Mouse (Mus musculus) midbrain, embryonic 16.5 days (tissue): Measurements from ENCODE around the gene Gm6525. TPM values are rescaled to one million over a fixed set of nuclear protein-coding genes. Genes with fewer than 3 reads are reported as not detected.

Source experiments
- ATAC-seq: fragments of 200-750 bp; cut with Nextera tagmentation; 2 replicates; pipeline ENCODE4 v1.8.0; 2017; ENCODE audit warnings: moderate TSS enrichment
- H3K27ac ChIP-seq: fragments of 300-500 bp; sonication (generic); 2 replicates; pipeline ENCODE4 v1.5.1; 2014; ENCODE audit warnings: mild to moderate bottlenecking, low read length, mixed read lengths
- H3K27me3 ChIP-seq: fragments of 300-500 bp; sonication (generic); 2 replicates; pipeline ENCODE4 v1.6.1; 2014; ENCODE audit warnings: low read depth, low read length, mixed read lengths; ENCODE audit not compliant: control insufficient read depth, insufficient read depth
- H3K36me3 ChIP-seq: fragments of 300-500 bp; sonication (generic); 2 replicates; pipeline ENCODE4 v1.6.1; 2014; ENCODE audit warnings: mild to moderate bottlenecking, low read length, moderate library complexity, mixed read lengths; ENCODE audit not compliant: control insufficient read depth, insufficient read depth
- H3K4me1 ChIP-seq: fragments of 300-500 bp; sonication (generic); 2 replicates; pipeline ENCODE4 v1.6.1; 2014; ENCODE audit warnings: mild to moderate bottlenecking, low read length, mixed read lengths; ENCODE audit not compliant: control insufficient read depth, insufficient read depth
- H3K4me2 ChIP-seq: fragments of 300-500 bp; sonication (generic); 2 replicates; pipeline ENCODE4 v1.6.1; 2014; ENCODE audit warnings: mild to moderate bottlenecking, low read length, mixed read lengths
- H3K4me3 ChIP-seq: fragments of 300-500 bp; sonication (generic); 2 replicates; pipeline ENCODE4 v1.5.1; 2014; ENCODE audit warnings: low read depth, mild to moderate bottlenecking, low read length, moderate library complexity, mixed read lengths
- H3K9ac ChIP-seq: fragments of 300-500 bp; sonication (generic); 2 replicates; pipeline ENCODE4 v1.6.1; 2014; ENCODE audit warnings: low read depth, low read length, mixed read lengths
- H3K9me3 ChIP-seq: fragments of 300-500 bp; sonication (generic); replicated peaks from 2 replicates; pipeline ENCODE4 v1.6.1; 2014; ENCODE audit warnings: mild to moderate bottlenecking, low read length, mixed read lengths; ENCODE audit not compliant: control insufficient read depth, poor library complexity, severe bottlenecking
- WGBS: fragments of 180-500 bp; shearing (Covaris S2); extraction: QIAGEN DNeasy Blood & Tissue Kit; methylation state at CpG from one replicate; pipeline ENCODE4 v1.1.7; 2014; 5-methylcytosine and 5-hydroxymethylcytosine counted together
- polyA plus RNA-seq: library from polyadenylated mRNA; unstranded; fragments of >200 nt; fragmentation: Nextera tagmentation; extraction: Ambion mirVana; gene quantifications from 2 replicates; pipeline ENCODE4 v1.2.1, GENCODE M21; 2015

Gene Gm6525
- polyA plus RNA-seq = 2.1 and 2.5 TPM in 2 replicates

- no peak for ATAC-seq
Measured at GRCm38 (mm10) chr3:84173581-84174154, at the start of gene Gm6525. TSS of gene Gm6525 (plus strand) at chr3:84174104.

GRCm38 (mm10) chr3:84125704-84126289 lies 48.1 kb upstream of the Gm6525 start:
- 70% methylated on average over 6 of the region's 6 CpGs for whole genome bisulfite sequencing

More at GRCm38 (mm10) chr3:84173581-84174154, at the start of gene Gm6525:
- Histone ChIP-seq H3K36me3 (peaks cover 20% of the 10 kb centered on the region), H3K4me1 (no peaks in the 10 kb centered on the region; the same call in 1 of the 2 replicates), H3K27me3 (no peaks in the 10 kb centered on the region), H3K9ac (no peak within 1 kb of the TSS), H3K9me3 (no peaks in the 10 kb centered on the region), H3K4me3 (no peak within 1 kb of the TSS), H3K4me2 (no peak within 1 kb of the TSS), H3K27ac (no peak within 1 kb of the TSS)
- WGBS = 71% methylated on average over 11 of the region's 11 CpGs

GRCm38 (mm10) chr3:84126721-84127120 lies 47.2 kb upstream of the Gm6525 start:
- no peak overlapping the region for H3K9ac ChIP-seq
- ATAC-seq = no peak
- H3K4me2 ChIP-seq = no peak overlapping the region
- no peak overlapping the region for H3K4me3 ChIP-seq
- WGBS = 84% methylated on average over 3 of the region's 3 CpGs
- H3K4me1 ChIP-seq = no peaks in the 10 kb centered on the region
- no peaks in the 10 kb centered on the region for H3K9me3 ChIP-seq
- H3K36me3 ChIP-seq = no peaks in the 10 kb centered on the region
- H3K27ac ChIP-seq = no peak overlapping the region
- no peaks in the 10 kb centered on the region for H3K27me3 ChIP-seq

More at GRCm38 (mm10) chr3:84125704-84126289, 48.1 kb upstream of the Gm6525 start:
- Histone ChIP-seq H3K4me3 (no peak overlapping the region), H3K27me3 (no peaks in the 10 kb centered on the region), H3K9me3 (no peaks in the 10 kb centered on the region), H3K4me1 (no peaks in the 10 kb centered on the region), H3K36me3 (no peaks in the 10 kb centered on the region), H3K9ac (no peak overlapping the region), H3K27ac (no peak overlapping the region), H3K4me2 (no peak overlapping the region)
- no peak for ATAC-seq

GRCm38 (mm10) chr3:84127431-84127830 lies 46.5 kb upstream of the Gm6525 start:
- Histone ChIP-seq H3K36me3 (no peaks in the 10 kb centered on the region), H3K27ac (no peak overlapping the region), H3K4me1 (no peaks in the 10 kb centered on the region), H3K9me3 (no peaks in the 10 kb centered on the region), H3K9ac (no peak overlapping the region), H3K27me3 (no peaks in the 10 kb centered on the region), H3K4me3 (no peak overlapping the region), H3K4me2 (no peak overlapping the region)
- 84% methylated on average over 2 of the region's 2 CpGs for WGBS
- no peak for ATAC-seq

GRCm38 (mm10) chr3:84128871-84129870 lies 44.7 kb upstream of the Gm6525 start:
- Histone ChIP-seq H3K9ac (no peak overlapping the region), H3K36me3 (no peaks in the 10 kb centered on the region), H3K27ac (no peak overlapping the region), H3K9me3 (no peaks in the 10 kb centered on the region), H3K4me1 (no peaks in the 10 kb centered on the region), H3K27me3 (no peaks in the 10 kb centered on the region), H3K4me2 (no peak overlapping the region), H3K4me3 (no peak overlapping the region)
- 79% methylated on average over 11 of the region's 11 CpGs for WGBS
- ATAC-seq = no peak

- no peak overlapping the region for H3K27ac ChIP-seq
- H3K4me2 ChIP-seq = no peak overlapping the region
- ATAC-seq = no peak
- no peak overlapping the region for H3K9ac ChIP-seq
- no peaks in the 10 kb centered on the region for H3K4me1 ChIP-seq
- no peak overlapping the region for H3K4me3 ChIP-seq
- no peaks in the 10 kb centered on the region for H3K27me3 ChIP-seq
- 77% methylated on average over 5 of the region's 5 CpGs for WGBS
- H3K9me3 ChIP-seq = no peaks in the 10 kb centered on the region
- H3K36me3 ChIP-seq = no peaks in the 10 kb centered on the region
Measured at GRCm38 (mm10) chr3:84130776-84131175, 43.1 kb upstream of the Gm6525 start.

- H3K4me2 ChIP-seq = no peak overlapping the region
- no peak overlapping the region for H3K27ac ChIP-seq
- H3K9me3 ChIP-seq = no peaks in the 10 kb centered on the region
- ATAC-seq = no peak
- no peaks in the 10 kb centered on the region for H3K4me1 ChIP-seq
- no peak overlapping the region for H3K9ac ChIP-seq
- no peak overlapping the region for H3K4me3 ChIP-seq
- H3K27me3 ChIP-seq = no peaks in the 10 kb centered on the region
- WGBS = 93% methylated on average over 3 of the region's 3 CpGs
- H3K36me3 ChIP-seq = no peaks in the 10 kb centered on the region
Measured at GRCm38 (mm10) chr3:84131369-84131768, 42.5 kb upstream of the Gm6525 start.

GRCm38 (mm10) chr3:84135387-84135786 lies 38.5 kb upstream of the Gm6525 start:
- Histone ChIP-seq H3K27ac (no peak overlapping the region), H3K4me2 (no peak overlapping the region), H3K4me1 (no peaks in the 10 kb centered on the region), H3K27me3 (no peaks in the 10 kb centered on the region), H3K4me3 (no peak overlapping the region), H3K36me3 (no peaks in the 10 kb centered on the region), H3K9me3 (no peaks in the 10 kb centered on the region), H3K9ac (no peak overlapping the region)
- ATAC-seq = no peak
- WGBS = 30% methylated on average over 9 of the region's 9 CpGs
